Mouse (Mus musculus) lung, postnatal 0 days (tissue): ENCODE measurements at regions not wholly inside any gene's neighbourhood (a gene's known extent, or its start where the extent isn't known, plus 50 kb on each side); places are given as distances from the start of the nearest gene placed in this dataset.
A peak's percentile ranks its signal among the peaks of the same experiment; 100 is the strongest.

Experiments used
- ATAC-seq: fragments of 200-750 bp; cut with Nextera tagmentation; 2 replicates; pipeline ENCODE4 v1.8.0; 2017; ENCODE audit warnings: moderate library complexity
- DNase-seq: peaks from one replicate; pipeline ENCODE4 v3.0.0-alpha.2; 2016; ENCODE audit warnings: low spot score
- H3K27ac ChIP-seq: fragments of 300-500 bp; sonication (generic); 2 replicates; pipeline ENCODE4 v1.5.1; 2014; ENCODE audit warnings: antibody characterized with exemption, mild to moderate bottlenecking, low read length, mixed read lengths
- H3K27me3 ChIP-seq: fragments of 300-500 bp; sonication (generic); replicated peaks from 2 replicates; pipeline ENCODE4 v1.6.1; 2014; ENCODE audit warnings: low read length, mixed read lengths; ENCODE audit not compliant: insufficient read depth
- H3K36me3 ChIP-seq: fragments of 300-500 bp; sonication (generic); 2 replicates; pipeline ENCODE4 v1.6.1; 2014; ENCODE audit warnings: low read length, mixed read lengths; ENCODE audit not compliant: insufficient read depth
- H3K4me1 ChIP-seq: fragments of 300-500 bp; sonication (generic); 2 replicates; pipeline ENCODE4 v1.6.1; 2014; ENCODE audit warnings: antibody characterized with exemption, low read depth, low read length, mixed read lengths; ENCODE audit not compliant: insufficient read depth
- H3K4me2 ChIP-seq: fragments of 300-500 bp; sonication (generic); replicated peaks from 2 replicates; pipeline ENCODE4 v1.6.1; 2014; ENCODE audit warnings: low read depth, mild to moderate bottlenecking, low read length, moderate library complexity, mixed read lengths
- H3K4me3 ChIP-seq: fragments of 300-500 bp; sonication (generic); 2 replicates; pipeline ENCODE4 v1.5.1; 2014; ENCODE audit warnings: low read depth, low read length
- H3K9ac ChIP-seq: fragments of 300-500 bp; sonication (generic); replicated peaks from 2 replicates; pipeline ENCODE4 v1.6.1; 2014; ENCODE audit warnings: low read depth, mild to moderate bottlenecking
- H3K9me3 ChIP-seq: fragments of 300-500 bp; sonication (generic); 2 replicates; pipeline ENCODE4 v1.6.1; 2016; ENCODE audit warnings: low read length, mixed read lengths
- CTCF ChIP-seq: IDR thresholded peaks from 2 replicates; pipeline ENCODE4 v1.5.1; 2016; ENCODE audit warnings: antibody characterized with exemption, mild to moderate bottlenecking
- EP300 ChIP-seq: IDR thresholded peaks from 2 replicates; pipeline ENCODE4 v1.6.1; 2016; ENCODE audit warnings: antibody characterized with exemption, mild to moderate bottlenecking, control low read depth
- WGBS: fragments of 180-500 bp; shearing (Covaris S2); extraction: QIAGEN DNeasy Blood & Tissue Kit; methylation state at CpG from one replicate; pipeline ENCODE4 v1.1.7; 2014; 5-methylcytosine and 5-hydroxymethylcytosine counted together

DNA sequence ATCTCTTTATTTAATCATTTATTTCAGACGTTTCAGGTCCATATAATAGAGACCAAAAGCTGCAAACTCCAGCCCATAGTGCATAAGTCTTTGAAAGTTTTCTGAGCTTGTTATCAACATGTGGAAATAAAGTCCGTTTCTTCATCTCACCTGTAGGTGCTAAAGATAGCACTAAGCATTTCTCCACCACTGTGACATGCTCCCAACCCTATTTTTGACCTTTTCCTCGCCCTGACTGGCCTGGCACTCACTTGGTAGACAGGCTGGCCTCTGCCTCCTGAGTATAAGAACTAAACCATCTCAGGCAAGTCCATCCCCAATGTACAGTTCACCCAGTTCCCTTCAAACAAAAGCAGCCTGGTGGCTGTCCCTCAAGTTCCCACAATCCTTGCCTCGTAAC lies 145.4 kb upstream of the Cdkn3 start:
- Histone ChIP-seq H3K27me3 (no peaks in the 10 kb centered on the region), H3K36me3 (no peaks in the 10 kb centered on the region), H3K27ac (no peak overlapping the region), H3K4me3 (no peak overlapping the region), H3K4me1 (no peaks in the 10 kb centered on the region), H3K9ac (no peak overlapping the region), H3K4me2 (no peak overlapping the region), H3K9me3 (no peaks in the 10 kb centered on the region)
- ATAC-seq (no peak), DNase-seq (no peak)
- no peak for TF ChIP-seq CTCF
- no peak for TF ChIP-seq EP300
- WGBS = 69% methylated on average over 4 of the region's 4 CpGs

DNA sequence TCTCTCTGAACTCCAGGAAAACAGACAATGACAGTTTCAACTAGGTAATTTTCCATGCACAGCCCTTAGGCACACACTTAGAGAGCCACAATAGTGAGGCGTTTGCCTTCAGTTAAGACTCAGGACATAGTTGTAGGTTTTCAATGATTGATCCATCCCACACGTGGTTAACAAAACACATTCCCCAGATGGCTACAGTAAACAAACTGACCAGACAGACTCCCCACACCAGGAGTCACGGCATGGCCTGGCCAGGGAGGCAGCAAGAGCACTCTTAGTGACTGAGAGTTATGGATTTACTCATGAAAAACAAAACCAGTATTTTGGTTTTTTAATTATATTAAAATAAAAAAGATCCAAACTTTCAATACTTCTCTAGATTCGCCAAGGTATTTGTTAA lies 146.6 kb upstream of the Cdkn3 start:
- 44% methylated on average over 4 of the region's 4 CpGs for WGBS
- no peak for TF ChIP-seq EP300
- no peak for TF ChIP-seq CTCF
- DNase-seq (no peak), ATAC-seq (no peak)
- H3K9ac ChIP-seq = no peak overlapping the region
- no peaks in the 10 kb centered on the region for H3K9me3 ChIP-seq
- H3K27ac ChIP-seq = no peak overlapping the region
- H3K4me2 ChIP-seq = no peak overlapping the region
- H3K27me3 ChIP-seq = no peaks in the 10 kb centered on the region
- no peak overlapping the region for H3K4me3 ChIP-seq
- H3K36me3 ChIP-seq = no peaks in the 10 kb centered on the region
- H3K4me1 ChIP-seq = no peaks in the 10 kb centered on the region

DNA sequence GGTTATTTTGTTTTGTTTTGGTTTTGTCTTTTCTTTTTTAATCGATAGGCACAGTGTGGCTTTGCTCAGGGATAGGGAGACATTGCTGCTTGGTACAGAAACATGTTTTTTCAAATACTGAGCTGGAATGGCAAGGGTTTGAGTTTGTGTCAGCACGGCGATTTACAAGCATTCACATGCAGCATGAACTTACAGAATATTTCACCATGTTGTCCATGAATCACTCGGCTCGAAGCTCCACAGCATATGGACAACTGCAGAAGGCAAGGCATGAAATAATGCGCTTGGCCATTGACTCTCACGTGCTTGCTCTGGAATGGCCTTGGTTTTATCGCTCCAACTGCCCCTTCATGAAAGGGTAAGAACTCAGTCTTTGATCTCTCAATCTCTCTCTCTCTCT lies 147.1 kb upstream of the Cdkn3 start:
- H3K27me3 ChIP-seq = no peaks in the 10 kb centered on the region
- no peaks in the 10 kb centered on the region for H3K36me3 ChIP-seq
- H3K4me1 ChIP-seq = no peaks in the 10 kb centered on the region
- no peak overlapping the region for H3K4me3 ChIP-seq
- TF ChIP-seq CTCF = no peak
- TF ChIP-seq EP300 = no peak
- DNase-seq (no peak), ATAC-seq (no peak)
- WGBS = 67% methylated on average over 8 of the region's 8 CpGs
- H3K9me3 ChIP-seq = no peaks in the 10 kb centered on the region
- H3K9ac ChIP-seq = no peak overlapping the region
- no peak overlapping the region for H3K27ac ChIP-seq
- H3K4me2 ChIP-seq = no peak overlapping the region

DNA sequence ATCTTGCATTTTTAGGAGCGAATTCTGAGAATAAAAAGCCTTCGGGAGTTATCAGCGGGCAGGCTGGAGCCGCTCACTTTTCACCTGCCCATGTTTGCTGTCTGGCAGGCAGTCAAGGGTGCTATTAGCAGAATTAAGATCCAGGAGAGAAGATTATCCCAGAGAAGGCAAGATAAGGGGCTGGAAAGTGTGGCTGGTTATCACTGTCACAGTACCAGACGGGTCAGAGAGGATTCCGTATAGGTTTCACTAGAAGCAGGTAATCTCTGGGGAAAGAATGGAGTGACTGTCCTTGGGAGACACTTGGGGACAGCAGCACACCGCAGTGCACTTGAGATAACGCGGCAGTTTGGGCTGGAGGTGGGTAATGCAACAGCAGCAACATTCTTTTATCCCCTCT lies 147.8 kb upstream of the Cdkn3 start:
- H3K27me3 ChIP-seq = no peaks in the 10 kb centered on the region
- 37% methylated on average over 9 of the region's 9 CpGs for WGBS
- TF ChIP-seq EP300 (no peak), CTCF (no peak)
- H3K9me3 ChIP-seq = no peaks in the 10 kb centered on the region
- no peak overlapping the region for H3K27ac ChIP-seq
- no peaks in the 10 kb centered on the region for H3K36me3 ChIP-seq
- no peak overlapping the region for H3K9ac ChIP-seq
- H3K4me3 ChIP-seq = no peak overlapping the region
- DNase-seq (no peak), ATAC-seq (no peak)
- H3K4me2 ChIP-seq = 0 out of 2 replicates have a peak overlapping the region, but pooled peaks have one; percentile 8
- no peaks in the 10 kb centered on the region for H3K4me1 ChIP-seq

DNA sequence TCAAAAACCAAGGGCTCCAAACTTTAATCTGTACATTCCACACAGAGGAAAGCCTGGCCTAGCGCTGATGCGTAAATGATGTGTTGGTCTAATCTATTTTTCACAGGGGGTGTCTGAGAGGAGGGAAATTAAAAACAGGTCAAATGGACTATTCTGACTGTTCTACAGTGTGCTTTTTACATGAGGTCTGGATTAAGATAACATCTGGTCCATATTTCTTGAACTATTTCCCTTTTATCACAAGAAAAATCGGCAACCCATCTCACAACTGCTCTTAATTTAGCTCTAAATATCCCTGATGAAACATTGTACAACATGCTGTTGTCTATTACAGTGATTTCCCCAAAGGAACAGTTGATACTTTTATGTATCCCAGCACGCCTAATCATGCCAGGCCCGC lies 149.4 kb upstream of the Cdkn3 start:
- no peak overlapping the region for H3K27ac ChIP-seq

DNA sequence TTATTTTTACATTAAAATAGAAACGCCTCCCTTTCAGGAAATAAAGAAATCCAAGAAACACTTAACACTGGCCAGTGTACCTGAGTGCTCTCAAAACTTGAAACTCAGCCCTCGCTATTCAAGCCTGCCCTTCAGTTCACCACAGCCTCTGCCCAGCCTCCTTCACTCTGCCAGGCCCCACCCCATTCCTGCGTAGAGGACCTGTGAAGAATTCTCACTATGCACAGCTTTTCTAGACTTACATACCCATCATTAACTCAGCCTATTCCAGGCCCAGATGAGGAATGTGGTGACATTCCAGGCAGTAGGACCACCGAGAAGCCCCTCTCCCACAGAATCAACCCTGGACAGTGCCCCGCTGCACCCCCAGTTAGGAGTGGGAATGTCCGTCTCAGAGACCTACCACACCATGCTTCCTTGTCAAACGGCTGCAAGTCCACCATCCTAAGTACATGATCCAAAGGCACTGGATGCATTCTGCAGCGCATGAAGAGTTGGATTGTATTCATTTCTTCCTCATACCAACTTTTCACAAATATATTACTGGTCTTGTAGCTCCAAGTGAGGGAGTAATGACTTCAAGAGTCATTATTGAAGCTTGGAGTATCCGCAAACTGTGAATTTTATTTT lies 150.0 kb upstream of the Cdkn3 start:
- no peak for TF ChIP-seq CTCF
- TF ChIP-seq EP300 = peak; percentile 93
- Histone ChIP-seq H3K27ac (no peak overlapping the region), H3K36me3 (no peaks in the 10 kb centered on the region), H3K9ac (no peak overlapping the region), H3K9me3 (no peaks in the 10 kb centered on the region), H3K4me3 (no peak overlapping the region), H3K4me1 (no peaks in the 10 kb centered on the region), H3K27me3 (no peaks in the 10 kb centered on the region), H3K4me2 (peak overlapping the region; percentile 38; the same call in 1 of the 2 replicates)
- ATAC-seq (peak; percentile 99), DNase-seq (peak; percentile 93)
- WGBS = 59% methylated on average over 9 of the region's 9 CpGs

More for the DNA sequence above, 149.4 kb upstream of the Cdkn3 start:
- no peaks in the 10 kb centered on the region for H3K9me3 ChIP-seq
- H3K4me2 ChIP-seq = no peak overlapping the region
- H3K27me3 ChIP-seq = no peaks in the 10 kb centered on the region
- ATAC-seq (no peak), DNase-seq (no peak)
- no peaks in the 10 kb centered on the region for H3K4me1 ChIP-seq
- no peak overlapping the region for H3K9ac ChIP-seq
- no peak overlapping the region for H3K4me3 ChIP-seq
- TF ChIP-seq EP300 (no peak), CTCF (no peak)
- 88% methylated on average over 5 of the region's 5 CpGs for WGBS
- H3K36me3 ChIP-seq = no peaks in the 10 kb centered on the region

DNA sequence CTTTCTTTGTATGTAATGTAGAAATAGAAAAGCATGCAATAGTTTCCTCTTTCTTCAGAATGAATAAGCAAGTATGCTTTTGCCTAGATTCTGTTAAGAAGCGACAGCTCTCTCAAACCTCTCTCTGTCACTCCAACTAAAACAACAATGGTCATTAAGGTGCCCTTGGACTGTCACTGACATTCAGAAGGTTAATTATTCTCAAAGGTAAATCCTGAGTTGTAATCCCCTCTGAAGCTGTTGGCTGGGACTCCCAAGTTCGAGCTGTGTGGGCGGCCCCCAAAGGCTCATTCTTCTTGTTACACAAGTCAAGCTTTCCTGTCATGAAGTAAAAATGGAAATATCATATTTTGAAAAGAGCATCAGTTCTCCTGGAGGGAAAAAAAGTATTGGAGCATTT lies 153.6 kb upstream of the Cdkn3 start:
- Histone ChIP-seq H3K4me3 (no peak overlapping the region), H3K4me2 (no peak overlapping the region), H3K4me1 (no peaks in the 10 kb centered on the region), H3K36me3 (no peaks in the 10 kb centered on the region), H3K27me3 (no peaks in the 10 kb centered on the region), H3K9me3 (no peaks in the 10 kb centered on the region), H3K27ac (no peak overlapping the region), H3K9ac (no peak overlapping the region)
- TF ChIP-seq CTCF (no peak), EP300 (no peak)
- no peak for ATAC-seq
- WGBS = 62% methylated on average over 3 of the region's 3 CpGs
- DNase-seq = no peak
